Mouse (Mus musculus): ENCODE results near the gene Cc2d2a.

- no peak for TF ChIP-seq CTCF (IDR thresholded peaks at IDR 0.05; ENCODE audit: borderline replicate concordance, extremely low read depth, insufficient read depth, insufficient read length)
- no peak for TF ChIP-seq POLR2A (IDR thresholded peaks at IDR 0.05; ENCODE audit: borderline replicate concordance, extremely low read depth, insufficient read depth, insufficient read length, poor library complexity, severe bottlenecking)
Observed at GRCm38 (mm10) chr5:43647098-43647774, 14.9 kb upstream of the Cc2d2a start.
